Mouse (Mus musculus) stomach, postnatal 0 days (tissue): Measurements from ENCODE around the gene Dzank1.

ENCODE experiments used
- CTCF ChIP-seq: IDR thresholded peaks from 2 replicates; pipeline ENCODE4 v1.5.1; 2016; ENCODE audit warnings: antibody characterized with exemption, low read depth, mild to moderate bottlenecking, moderate library complexity
- EP300 ChIP-seq: optimal IDR thresholded peaks from 2 replicates; pipeline ENCODE3; 2016; ENCODE audit warnings: antibody characterized with exemption

- no peak for TF ChIP-seq EP300
- no peak for TF ChIP-seq CTCF
Measured at GRCm38 (mm10) chr2:144550529-144550928, 23.3 kb upstream of the Dzank1 start, which contains the start of gene Rbbp9.
